ENCODE assay signal across 8 mouse cellular contexts in the genomic region with DNA sequence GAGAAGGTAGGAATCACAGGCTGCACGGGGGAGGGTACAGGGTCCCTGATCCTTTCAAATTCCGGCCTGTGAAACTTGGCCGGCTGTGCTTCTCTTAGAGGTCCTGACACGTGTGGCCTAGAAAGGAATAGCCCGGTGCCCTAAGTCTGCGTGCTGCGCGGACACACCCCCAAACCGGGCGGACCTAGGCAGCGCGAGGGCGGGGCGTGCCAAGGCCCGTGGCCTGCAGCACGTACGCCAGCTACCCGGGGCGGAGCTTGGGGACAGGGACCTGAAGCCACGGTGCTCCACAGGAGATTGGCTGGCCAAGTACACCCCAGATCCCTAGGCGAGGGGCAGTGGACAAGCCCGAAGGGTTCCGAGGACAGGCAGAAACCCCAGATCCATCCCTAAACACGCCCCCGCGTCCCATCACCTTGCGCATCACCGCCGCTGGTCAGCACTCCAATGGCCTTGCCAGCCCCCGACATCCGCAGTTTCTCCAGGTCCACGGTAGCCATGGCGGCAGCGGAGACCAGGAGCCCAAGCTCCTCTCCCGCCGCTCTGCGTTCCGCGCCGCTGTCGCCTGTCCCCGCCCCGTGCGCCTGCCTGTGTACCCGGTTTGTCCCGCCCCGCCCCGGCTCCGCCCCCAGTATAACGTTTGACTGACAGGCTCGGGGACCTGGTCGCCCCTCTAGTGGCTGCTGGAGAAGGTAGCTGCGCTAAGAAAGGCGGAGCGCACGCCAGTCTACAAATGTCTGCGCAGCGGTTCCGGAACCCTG. TPM values are rescaled to one million over a fixed set of nuclear protein-coding genes. Genes with fewer than 3 reads are reported as not detected.
A peak's percentile ranks its signal among the peaks of the same experiment; 100 is the strongest.
DNase-seq lines count a peak whose midpoint lies in the region; ATAC-seq lines count a peak whose summit lies in the region.

No protein-coding gene starts in this region.

- H3K27ac ChIP-seq in hindbrain, embryonic 12.5 days = peak overlapping the region; percentile 96

- H3K27me3 ChIP-seq in hindbrain, embryonic 12.5 days = peaks cover 4% of the 10 kb centered on the region; the same call in 1 of the 2 replicates

- peaks cover 30% of the 10 kb centered on the region for H3K4me1 ChIP-seq in hindbrain, embryonic 12.5 days

- H3K4me2 ChIP-seq in hindbrain, embryonic 12.5 days (replicated peaks) = peak overlapping the region; percentile 79

- ATAC-seq in hindbrain, embryonic 12.5 days (ENCODE audit: low FRiP score) = peak; percentile 96

- peak overlapping the region; percentile 81 for H3K4me3 ChIP-seq in hindbrain, embryonic 12.5 days

- no peaks in the 10 kb centered on the region for H3K9me3 ChIP-seq in hindbrain, embryonic 12.5 days (replicated peaks)

- peak overlapping the region; percentile 87 for H3K9ac ChIP-seq in hindbrain, embryonic 12.5 days

- peaks cover 6% of the 10 kb centered on the region for H3K36me3 ChIP-seq in hindbrain, embryonic 12.5 days

- 1% methylated on average over 59 of the region's 59 CpGs for WGBS in hindbrain, embryonic 12.5 days

- DNase-seq in MN1 (ENCODE audit: low spot score) = peak; percentile 97
- peak; percentile 94 for DNase-seq in cerebellum, adult 9-10 months
- peak; percentile 84 to 94 for DNase-seq in frontal cortex, adult 2 months (ENCODE audit: extremely low spot score in 1 of 2, low spot score in 1 of 2)
- peak; percentile 90 to 94 for DNase-seq in layer of hippocampus, postnatal 14 days (ENCODE audit: low spot score in 2 of 2)
- peak; percentile 98 for DNase-seq in lung, postnatal 14 days
- DNase-seq in retina, adult 2 months (ENCODE audit: low read depth, low spot score) = peak; percentile 84
- DNase-seq in thymus, postnatal 36 days = peak; percentile 96 to 97

RNA-seq across cellular contexts. Expression of gene Pfkl, which starts 0.5 kb away (rescaled TPM):
- polyA plus RNA-seq in frontal cortex, adult 2 months (2012; rRNA removed) = 164 and 180 TPM in 2 replicates
- polyA plus RNA-seq in hindbrain, embryonic 12.5 days (2016; fragmentation: Nextera tagmentation; extraction: Ambion mirVana) = 118 and 132 TPM in 2 replicates
- total RNA-seq in layer of hippocampus, postnatal 14 days (2021) = 100 to 1,000 TPM; 155 to 164 TPM

RNA-seq across cellular contexts. Expression of gene 1810043G02Rik, which starts 31.0 kb away (rescaled TPM):
- polyA plus RNA-seq in frontal cortex, adult 2 months (2012; rRNA removed) = 66.6 and 82.8 TPM in 2 replicates
- 33.8 and 34.8 TPM in 2 replicates for polyA plus RNA-seq in hindbrain, embryonic 12.5 days (2016; fragmentation: Nextera tagmentation; extraction: Ambion mirVana)
- total RNA-seq in layer of hippocampus, postnatal 14 days (2021) = 10 to 100 TPM; 35.2 to 37.4 TPM

RNA-seq across cellular contexts. Expression of gene Dnmt3l, which starts 32.4 kb away (rescaled TPM):
- 0.34 and 0.52 TPM in 2 replicates for polyA plus RNA-seq in frontal cortex, adult 2 months (2012; rRNA removed)
- 0.48 TPM in 1 of 2 replicates, not detected in the other for polyA plus RNA-seq in hindbrain, embryonic 12.5 days (2016; fragmentation: Nextera tagmentation; extraction: Ambion mirVana)
- under 1 TPM; 0.39 to 0.57 TPM for total RNA-seq in layer of hippocampus, postnatal 14 days (2021)

RNA-seq across cellular contexts. Expression of gene Aire, which starts 34.0 kb away (rescaled TPM):
- 0.13 and 0.30 TPM in 2 replicates for polyA plus RNA-seq in frontal cortex, adult 2 months (2012; rRNA removed)
- 0.20 and 0.23 TPM in 2 replicates for polyA plus RNA-seq in hindbrain, embryonic 12.5 days (2016; fragmentation: Nextera tagmentation; extraction: Ambion mirVana)
- total RNA-seq in layer of hippocampus, postnatal 14 days (2021) = under 1 TPM; 0.16 to 0.45 TPM

RNA-seq across cellular contexts. Expression of gene Trpm2, which starts 39.0 kb away (rescaled TPM):
- polyA plus RNA-seq in frontal cortex, adult 2 months (2012; rRNA removed) = 22.5 and 28.3 TPM in 2 replicates
- polyA plus RNA-seq in hindbrain, embryonic 12.5 days (2016; fragmentation: Nextera tagmentation; extraction: Ambion mirVana) = 1.3 and 1.4 TPM in 2 replicates
- 10 to 100 TPM; 31.3 to 32.6 TPM for total RNA-seq in layer of hippocampus, postnatal 14 days (2021)

Comparison
In these comparisons a context has a peak if more than half of its experiments do, and no peak if none do; other contexts are left out.
1. Peak in every context shown above with its lines: DNase-seq, ATAC-seq, H3K4me3 ChIP-seq and H3K27ac ChIP-seq.